In genomic region chr11:99389264-99389663, GRCm38 (mm10) we compare ENCODE assay signal across 10 mouse cellular contexts. TPM values are rescaled to one million over a fixed set of nuclear protein-coding genes. Genes with fewer than 3 reads are reported as not detected.
DNase-seq lines count a peak whose midpoint lies in the region; ATAC-seq lines count a peak whose summit lies in the region.
"Had no signal": no experiment of that assay in that cellular context is flagged by ENCODE, and none has a peak within 500 bp of the region (broad histone marks: within the 10 kb centered on the region; RNA-seq: fewer than 3 reads in every experiment).

TSS of gene Krt10 (minus strand) at chr11:99389364.

- no peak within 1 kb of the TSS for H3K9ac ChIP-seq in heart, embryonic 15.5 days
- no peak within 1 kb of the TSS for H3K9ac ChIP-seq in limb, embryonic 12.5 days (replicated peaks)
- H3K9ac ChIP-seq: liver, embryonic 13.5 days had no signal

- no peak within 1 kb of the TSS for H3K4me2 ChIP-seq in heart, embryonic 15.5 days
- no peak within 1 kb of the TSS for H3K4me2 ChIP-seq in limb, embryonic 12.5 days
- H3K4me2 ChIP-seq: liver, embryonic 13.5 days had no signal

- H3K9me3 ChIP-seq in heart, embryonic 15.5 days (replicated peaks) = no peaks in the 10 kb centered on the region
- no peaks in the 10 kb centered on the region for H3K9me3 ChIP-seq in limb, embryonic 12.5 days
- H3K9me3 ChIP-seq: liver, embryonic 13.5 days had no signal

- no peak for DNase-seq in heart, adult 9 months (ENCODE audit: low spot score in 2 of 2)
- DNase-seq in urinary bladder, adult 2 months (ENCODE audit: low spot score) = no peak
- DNase-seq in urinary bladder, postnatal 4 days (ENCODE audit: low spot score in 2 of 2) = no peak
- DNase-seq in adrenal gland, postnatal 4 days (ENCODE audit: low spot score in 2 of 2) = no peak
- no peak for DNase-seq in right cerebral cortex, adult 18-20 months
- DNase-seq: liver, embryonic 13.5 days; right cerebral cortex, postnatal 4 days had no signal

- H3K36me3 ChIP-seq in heart, embryonic 15.5 days = no peaks in the 10 kb centered on the region
- no peaks in the 10 kb centered on the region for H3K36me3 ChIP-seq in limb, embryonic 12.5 days
- H3K36me3 ChIP-seq: liver, embryonic 13.5 days had no signal

- no peak within 1 kb of the TSS for H3K27ac ChIP-seq in heart, embryonic 15.5 days
- no peak within 1 kb of the TSS for H3K27ac ChIP-seq in limb, embryonic 12.5 days
- H3K27ac ChIP-seq: liver, embryonic 13.5 days had no signal

- ATAC-seq in heart, embryonic 15.5 days (replicated peaks; ENCODE audit: insufficient number of reproducible peaks, insufficient read depth, low FRiP score, low read depth) = no peak
- no peak for ATAC-seq in limb, embryonic 12.5 days (ENCODE audit: insufficient number of reproducible peaks, insufficient read depth, low FRiP score, low TSS enrichment, low read depth)
- no peak for ATAC-seq in activated CD4-positive, CD25-positive, alpha-beta regulatory T cell, adult 4 months

- peaks cover 3% of the 10 kb centered on the region; the same call in 1 of the 2 replicates for H3K4me1 ChIP-seq in heart, embryonic 15.5 days (replicated peaks)
- peaks cover 5% of the 10 kb centered on the region for H3K4me1 ChIP-seq in limb, embryonic 12.5 days (replicated peaks)

- WGBS in heart, embryonic 15.5 days = 72% methylated on average over 4 of the region's 4 CpGs
- WGBS in limb, embryonic 12.5 days = 87% methylated on average over 4 of the region's 4 CpGs

- peaks cover 7% of the 10 kb centered on the region for H3K27me3 ChIP-seq in heart, embryonic 15.5 days
- H3K27me3 ChIP-seq in limb, embryonic 12.5 days = no peaks in the 10 kb centered on the region

- no peak within 1 kb of the TSS for H3K4me3 ChIP-seq in heart, embryonic 15.5 days
- no peak within 1 kb of the TSS for H3K4me3 ChIP-seq in limb, embryonic 12.5 days (replicated peaks)
- H3K4me3 ChIP-seq: liver, embryonic 13.5 days had no signal

RNA-seq across cellular contexts. Expression of gene Krt10, which starts in this region (rescaled TPM):
- polyA plus RNA-seq in heart, embryonic 15.5 days (2015; fragmentation: Nextera tagmentation; extraction: Ambion mirVana) = 11.8 and 18.2 TPM in 2 replicates
- 9.1 and 11.0 TPM in 2 replicates for polyA plus RNA-seq in urinary bladder, adult 2 months (2012; rRNA removed)
- polyA plus RNA-seq in limb, embryonic 12.5 days (2016; fragmentation: Nextera tagmentation; extraction: Ambion mirVana) = 34.3 and 35.3 TPM in 2 replicates
- 1 to 10 TPM; 4.9 to 9.9 TPM for total RNA-seq in adrenal gland, postnatal 4 days (2021)
- 1 to 10 TPM; 3.6 to 4.2 TPM for polyA plus RNA-seq in activated CD4-positive, CD25-positive, alpha-beta regulatory T cell, adult 4 months (2017; shearing (Covaris generic))
